Mouse (Mus musculus) testis, adult 10 weeks (tissue): ENCODE data around the gene Ptpdc1. TPM values are rescaled to one million over a fixed set of nuclear protein-coding genes. Genes with fewer than 3 reads are reported as not detected.

ENCODE experiments used
- polyA plus RNA-seq: library from polyadenylated mRNA; stranded (reverse); fragments of 350-450 nt; fragmentation: Illumina TruSeq; extraction: RNeasy Lipid Tissue Mini Kit (QIAGEN cat#74804); gene quantifications from one replicate; pipeline ENCODE4 v1.2.3, GENCODE M21; 2014; ENCODE audit warnings: low read depth, low replicate concordance

The Ptpdc1 gene
- polyA plus RNA-seq: 115 TPM

GRCm38 (mm10) chr13:48625433-48626184, at the start of gene Ptpdc1:
Gene Ptpdc1 (minus strand): TSS chr13:48625664.

GRCm38 (mm10) chr13:48662431-48663143, 37.1 kb upstream of the Ptpdc1 start, which contains the start of gene Barx1:
Gene Barx1 (plus strand): TSS chr13:48662998.

Other genes with a start within 250 kb of the Ptpdc1 start
- gene Zfp169, start 112.2 kb downstream of the Ptpdc1 start, polyA plus RNA-seq: 11.1 TPM
- gene A830005F24Rik, start 112.1 kb downstream of the Ptpdc1 start, polyA plus RNA-seq: 0.60 TPM
- not detected for gene Barx1, start 37.3 kb upstream of the Ptpdc1 start, polyA plus RNA-seq
- 8.8 TPM for gene Phf2, start 245.5 kb upstream of the Ptpdc1 start, polyA plus RNA-seq